Mouse (Mus musculus) hindbrain, embryonic 11.5 days (tissue): Measurements from ENCODE around the gene Rreb1. TPM values are rescaled to one million over a fixed set of nuclear protein-coding genes. Genes with fewer than 3 reads are reported as not detected.

ENCODE experiments used
- ATAC-seq: fragments of 200-750 bp; cut with Nextera tagmentation; 2 replicates; pipeline ENCODE4 v1.8.0; 2017; ENCODE audit warnings: mild to moderate bottlenecking, moderate TSS enrichment, moderate library complexity; ENCODE audit not compliant: low FRiP score
- DNase-seq: peaks from one replicate; pipeline ENCODE4 v3.0.0-alpha.2; 2015; ENCODE audit warnings: low spot score
- H3K27ac ChIP-seq: fragments of 300-500 bp; sonication (generic); 2 replicates; pipeline ENCODE4 v1.5.1; 2014; ENCODE audit warnings: mild to moderate bottlenecking, low read depth, low read length
- H3K27me3 ChIP-seq: fragments of 300-500 bp; sonication (generic); 2 replicates; pipeline ENCODE4 v1.6.1; 2014; ENCODE audit warnings: mild to moderate bottlenecking, low read length, moderate library complexity, mixed read lengths; ENCODE audit not compliant: control insufficient read depth, insufficient read depth
- H3K36me3 ChIP-seq: fragments of 300-500 bp; sonication (generic); 2 replicates; pipeline ENCODE4 v1.6.1; 2014; ENCODE audit warnings: mild to moderate bottlenecking, low read length, moderate library complexity, mixed read lengths; ENCODE audit not compliant: control insufficient read depth, insufficient read depth
- H3K4me1 ChIP-seq: fragments of 300-500 bp; sonication (generic); replicated peaks from 2 replicates; pipeline ENCODE4 v1.6.1; 2014; ENCODE audit warnings: low read length, mixed read lengths; ENCODE audit not compliant: control insufficient read depth, insufficient read depth
- H3K4me2 ChIP-seq: fragments of 300-500 bp; sonication (generic); replicated peaks from 2 replicates; pipeline ENCODE4 v1.6.1; 2014; ENCODE audit warnings: mild to moderate bottlenecking, low read depth, low read length
- H3K4me3 ChIP-seq: fragments of 300-500 bp; sonication (generic); 2 replicates; pipeline ENCODE4 v1.5.1; 2014; ENCODE audit warnings: low read depth, low read length
- H3K9ac ChIP-seq: fragments of 300-500 bp; sonication (generic); 2 replicates; pipeline ENCODE4 v1.6.1; 2014; ENCODE audit warnings: low read depth, low read length
- H3K9me3 ChIP-seq: fragments of 300-500 bp; sonication (generic); 2 replicates; pipeline ENCODE4 v1.6.1; 2016; ENCODE audit warnings: low read length; ENCODE audit not compliant: control insufficient read depth
- WGBS: fragments of 180-500 bp; shearing (Covaris S2); extraction: QIAGEN DNeasy Blood & Tissue Kit; methylation state at CpG from one replicate; pipeline ENCODE4 v1.1.7; 2014; 5-methylcytosine and 5-hydroxymethylcytosine counted together
- polyA plus RNA-seq: library from polyadenylated mRNA; unstranded; fragments of >200 nt; fragmentation: Nextera tagmentation; extraction: Ambion mirVana; gene quantifications from 2 replicates; pipeline ENCODE4 v1.2.1, GENCODE M21; 2014

Gene Rreb1
- polyA plus RNA-seq, 1 experiment from 2014 or later, result 7.0 TPM

- H3K27me3 ChIP-seq, result no peaks in the 10 kb centered on the region
- H3K36me3 ChIP-seq, result no peaks in the 10 kb centered on the region
- 86% methylated on average over 2 of the region's 2 CpGs for WGBS
- no peak overlapping the region for H3K27ac ChIP-seq
- no peak overlapping the region for H3K4me3 ChIP-seq
- DNase-seq (no peak), ATAC-seq (no peak)
- H3K9me3 ChIP-seq, result no peaks in the 10 kb centered on the region
- H3K4me1 ChIP-seq, result no peaks in the 10 kb centered on the region
- H3K9ac ChIP-seq, result no peak overlapping the region
- H3K4me2 ChIP-seq, result no peak overlapping the region
Observed at GRCm38 (mm10) chr13:37885392-37885791, 107.2 kb downstream of the Rreb1 start.

DNA sequence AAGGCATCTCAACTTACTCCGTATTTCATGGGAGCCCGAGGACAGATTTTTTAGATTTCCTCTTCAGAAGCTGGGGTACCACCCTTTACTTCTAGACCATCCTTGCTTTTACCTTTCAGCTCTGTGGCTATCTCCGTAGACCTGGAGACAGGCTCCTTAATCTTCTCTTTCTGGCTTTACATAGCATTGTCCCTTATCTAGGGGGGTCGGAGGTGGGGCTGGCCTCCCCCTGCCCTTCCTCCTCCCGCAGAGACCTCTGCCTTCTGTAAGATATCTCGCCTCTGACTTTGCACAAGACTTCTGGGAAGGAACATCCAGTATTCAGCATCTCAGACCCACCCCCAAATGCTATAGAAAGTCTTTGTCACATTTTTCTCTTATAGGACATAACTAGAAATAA, 107.8 kb downstream of the Rreb1 start:
- H3K9ac ChIP-seq, result no peak overlapping the region
- H3K27me3 ChIP-seq, result no peaks in the 10 kb centered on the region
- 85% methylated on average over 6 of the region's 6 CpGs for WGBS
- no peak overlapping the region for H3K4me2 ChIP-seq
- DNase-seq (no peak), ATAC-seq (no peak)
- no peaks in the 10 kb centered on the region for H3K9me3 ChIP-seq
- no peaks in the 10 kb centered on the region for H3K36me3 ChIP-seq
- H3K4me1 ChIP-seq, result no peaks in the 10 kb centered on the region
- no peak overlapping the region for H3K27ac ChIP-seq
- H3K4me3 ChIP-seq, result no peak overlapping the region

GRCm38 (mm10) chr13:37894756-37895155, 116.6 kb downstream of the Rreb1 start:
- Histone ChIP-seq H3K9me3 (no peaks in the 10 kb centered on the region), H3K4me3 (no peak overlapping the region), H3K4me1 (no peaks in the 10 kb centered on the region), H3K27ac (no peak overlapping the region), H3K9ac (no peak overlapping the region), H3K4me2 (no peak overlapping the region), H3K27me3 (no peaks in the 10 kb centered on the region), H3K36me3 (no peaks in the 10 kb centered on the region)
- 91% methylated on average over 8 of the region's 8 CpGs for WGBS
- ATAC-seq (no peak), DNase-seq (no peak)

DNA sequence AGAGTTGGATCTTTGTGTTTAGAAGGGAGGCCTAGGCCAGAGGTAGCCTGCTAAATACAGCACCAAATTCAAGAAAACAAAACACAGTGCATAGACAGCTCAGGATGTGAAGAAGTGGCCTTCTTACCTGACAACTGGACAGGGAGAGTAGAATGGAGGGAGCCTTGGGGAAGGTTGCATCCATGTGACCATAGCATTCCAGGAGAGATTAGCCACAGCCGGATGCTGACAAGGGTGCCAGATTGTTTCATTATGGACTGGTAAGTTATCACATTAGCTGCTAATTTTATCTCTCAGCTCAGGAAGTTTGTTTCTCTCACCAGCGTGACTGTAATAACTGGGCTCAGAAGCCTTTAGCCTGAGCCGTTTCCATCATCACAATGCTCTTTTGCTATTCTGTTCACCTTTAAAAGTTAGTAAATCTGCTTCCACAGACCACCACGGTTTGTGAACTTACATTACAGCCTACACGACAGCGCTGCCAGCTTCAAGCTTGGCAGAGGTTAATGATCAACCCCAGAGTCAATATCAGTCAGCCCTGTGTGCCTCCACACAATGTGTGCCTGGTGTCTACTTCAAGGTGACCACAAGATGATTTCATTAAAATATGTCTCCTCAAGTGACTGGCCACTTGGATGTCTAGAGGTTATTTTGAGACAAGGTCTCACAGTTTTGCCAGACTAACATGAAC, 117.5 kb downstream of the Rreb1 start:
- Histone ChIP-seq H3K4me1 (no peaks in the 10 kb centered on the region), H3K36me3 (no peaks in the 10 kb centered on the region), H3K4me2 (no peak overlapping the region), H3K27ac (no peak overlapping the region), H3K27me3 (no peaks in the 10 kb centered on the region), H3K4me3 (no peak overlapping the region), H3K9me3 (no peaks in the 10 kb centered on the region), H3K9ac (no peak overlapping the region)
- ATAC-seq (no peak), DNase-seq (no peak)
- 82% methylated on average over 6 of the region's 6 CpGs for WGBS

DNA sequence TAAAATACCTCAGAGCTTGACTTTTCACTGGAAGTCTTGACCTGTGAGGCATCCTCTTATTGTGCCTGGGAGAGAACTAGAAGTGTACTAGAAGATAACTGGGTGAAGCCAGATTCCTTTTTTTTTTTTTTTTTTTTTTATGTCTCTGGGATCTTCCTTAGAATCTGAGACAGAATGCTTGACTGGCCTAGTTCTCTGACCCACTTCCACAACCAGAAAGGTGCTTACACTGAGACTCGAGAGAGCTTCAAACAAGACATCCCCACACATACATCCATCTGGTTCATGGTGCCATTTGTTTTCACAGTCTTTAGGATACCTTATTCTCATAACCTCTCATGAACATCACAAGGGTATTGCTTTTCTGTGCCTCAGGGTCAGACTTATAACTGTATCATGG, 118.2 kb downstream of the Rreb1 start:
- ATAC-seq, result no peak

DNA sequence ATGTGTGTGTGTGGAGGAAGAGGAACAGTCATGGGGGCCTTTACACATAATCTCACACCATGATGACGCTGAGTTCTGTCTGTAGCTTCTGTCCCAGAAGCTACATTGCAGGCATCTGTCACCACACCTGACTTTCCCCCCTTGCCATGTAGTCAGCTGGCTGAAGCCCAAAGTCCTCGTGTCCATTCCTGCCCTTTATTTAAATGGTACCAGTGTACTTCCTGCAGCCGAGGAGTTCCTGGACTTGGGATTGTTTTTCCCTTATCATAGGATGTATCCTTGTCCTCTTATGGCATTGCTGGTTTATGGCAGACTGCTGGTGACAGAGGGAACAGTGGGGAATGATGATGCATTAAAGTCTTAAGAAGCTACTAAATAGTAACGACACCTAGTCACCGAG, 120.6 kb downstream of the Rreb1 start:
- Histone ChIP-seq H3K9me3 (no peaks in the 10 kb centered on the region), H3K9ac (no peak overlapping the region), H3K4me3 (no peak overlapping the region), H3K27me3 (no peaks in the 10 kb centered on the region), H3K27ac (no peak overlapping the region), H3K36me3 (no peaks in the 10 kb centered on the region), H3K4me1 (no peaks in the 10 kb centered on the region), H3K4me2 (no peak overlapping the region)
- 92% methylated on average over 5 of the region's 5 CpGs for WGBS
- DNase-seq, result no peak
- no peak for ATAC-seq

More for the DNA sequence above, 118.2 kb downstream of the Rreb1 start:
- Histone ChIP-seq H3K27me3 (no peaks in the 10 kb centered on the region), H3K9ac (no peak overlapping the region), H3K9me3 (no peaks in the 10 kb centered on the region), H3K27ac (no peak overlapping the region), H3K4me3 (no peak overlapping the region), H3K4me2 (no peak overlapping the region), H3K36me3 (no peaks in the 10 kb centered on the region), H3K4me1 (no peaks in the 10 kb centered on the region)
- 97% methylated on average over 1 of the region's 1 CpGs for WGBS
- no peak for DNase-seq

GRCm38 (mm10) chr13:37903036-37903435, 124.8 kb downstream of the Rreb1 start:
- no peak overlapping the region for H3K27ac ChIP-seq
- 87% methylated on average over 3 of the region's 3 CpGs for WGBS
- DNase-seq, result no peak
- no peak overlapping the region for H3K9ac ChIP-seq
- no peaks in the 10 kb centered on the region for H3K27me3 ChIP-seq
- H3K9me3 ChIP-seq, result no peaks in the 10 kb centered on the region
- no peak for ATAC-seq
- H3K4me1 ChIP-seq, result no peaks in the 10 kb centered on the region
- no peak overlapping the region for H3K4me3 ChIP-seq
- no peaks in the 10 kb centered on the region for H3K36me3 ChIP-seq
- H3K4me2 ChIP-seq, result no peak overlapping the region

- H3K4me1 ChIP-seq, result no peaks in the 10 kb centered on the region
- H3K27me3 ChIP-seq, result no peaks in the 10 kb centered on the region
- no peak overlapping the region for H3K4me2 ChIP-seq
- 95% methylated on average over 4 of the region's 4 CpGs for WGBS
- H3K36me3 ChIP-seq, result no peaks in the 10 kb centered on the region
- DNase-seq (no peak), ATAC-seq (no peak)
- H3K9ac ChIP-seq, result no peak overlapping the region
- no peaks in the 10 kb centered on the region for H3K9me3 ChIP-seq
- no peak overlapping the region for H3K27ac ChIP-seq
- H3K4me3 ChIP-seq, result no peak overlapping the region
Observed at GRCm38 (mm10) chr13:37903476-37903875, 125.3 kb downstream of the Rreb1 start.

- no peak overlapping the region for H3K9ac ChIP-seq
- H3K27me3 ChIP-seq, result no peaks in the 10 kb centered on the region
- no peak for DNase-seq
- ATAC-seq, result no peak
- no peaks in the 10 kb centered on the region for H3K4me1 ChIP-seq
- H3K36me3 ChIP-seq, result no peaks in the 10 kb centered on the region
- H3K9me3 ChIP-seq, result no peaks in the 10 kb centered on the region
- H3K4me3 ChIP-seq, result no peak overlapping the region
- H3K27ac ChIP-seq, result no peak overlapping the region
- H3K4me2 ChIP-seq, result no peak overlapping the region
- WGBS, result 95% methylated on average over 6 of the region's 6 CpGs
Observed at GRCm38 (mm10) chr13:37904436-37904835, 126.2 kb downstream of the Rreb1 start.
